Mouse (Mus musculus) 3T3-L1 (cell line): Measurements from ENCODE around the gene Myo15b.

ENCODE experiments used
- DNase-seq: peaks from one replicate; pipeline ENCODE4 v3.0.0-alpha.2; 2015; ENCODE audit warnings: low read depth, low spot score

Myo15b gene

DNA sequence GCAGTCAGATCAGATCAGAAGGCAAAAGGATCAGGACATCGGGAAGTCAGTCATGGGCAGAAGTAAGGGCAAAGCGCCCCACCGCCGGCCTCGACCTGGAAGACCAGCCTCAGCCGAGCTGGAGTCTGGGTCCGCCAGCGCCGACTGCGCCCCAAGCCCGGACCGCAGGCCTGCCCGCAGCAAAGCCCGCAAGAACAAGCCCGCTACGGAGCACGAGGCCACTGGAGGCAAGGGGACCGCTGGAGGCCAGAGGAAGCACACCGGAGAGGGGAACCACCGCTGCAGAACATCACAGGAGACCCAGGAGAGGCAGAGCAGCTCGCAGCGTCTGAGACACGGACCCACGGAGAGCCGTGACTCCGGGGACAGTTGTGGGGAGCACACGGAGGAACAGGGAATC, at the start of gene Myo15b:
TSS of gene Myo15b (plus strand) at position 53 of the 400 bp plus-strand sequence.
- DNase-seq: no peak

DNA sequence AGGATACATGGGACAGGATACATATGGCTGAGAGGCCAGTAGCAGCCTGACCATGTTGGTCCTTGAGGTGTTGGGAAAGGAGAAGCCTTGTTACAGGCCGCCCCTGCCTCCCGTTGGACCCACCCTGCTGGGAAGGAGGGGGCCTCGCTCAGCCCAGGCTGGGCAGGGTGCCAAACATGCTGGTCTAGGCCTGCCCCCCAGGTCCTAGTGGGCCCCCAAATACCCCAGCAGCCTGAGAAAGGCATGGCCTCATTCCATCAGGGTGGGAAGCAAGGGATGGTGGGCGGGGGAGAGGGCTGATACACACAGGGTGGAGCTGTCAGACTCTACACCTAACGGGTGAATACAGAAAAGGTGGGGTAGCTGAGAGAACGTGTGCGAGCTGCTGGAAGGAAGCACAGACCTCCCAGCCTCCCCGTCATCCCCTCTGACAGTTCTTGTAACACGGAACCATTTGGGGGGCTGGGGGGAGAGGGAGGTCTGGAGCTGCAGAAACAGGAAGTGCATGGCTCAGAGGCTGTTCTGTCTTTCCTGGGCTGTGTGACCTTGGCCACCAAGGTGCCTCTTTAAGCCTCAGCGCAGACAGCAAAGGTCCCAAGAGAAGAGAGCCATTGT, 49.4 kb upstream of the Myo15b start:
- no peak for DNase-seq

DNA sequence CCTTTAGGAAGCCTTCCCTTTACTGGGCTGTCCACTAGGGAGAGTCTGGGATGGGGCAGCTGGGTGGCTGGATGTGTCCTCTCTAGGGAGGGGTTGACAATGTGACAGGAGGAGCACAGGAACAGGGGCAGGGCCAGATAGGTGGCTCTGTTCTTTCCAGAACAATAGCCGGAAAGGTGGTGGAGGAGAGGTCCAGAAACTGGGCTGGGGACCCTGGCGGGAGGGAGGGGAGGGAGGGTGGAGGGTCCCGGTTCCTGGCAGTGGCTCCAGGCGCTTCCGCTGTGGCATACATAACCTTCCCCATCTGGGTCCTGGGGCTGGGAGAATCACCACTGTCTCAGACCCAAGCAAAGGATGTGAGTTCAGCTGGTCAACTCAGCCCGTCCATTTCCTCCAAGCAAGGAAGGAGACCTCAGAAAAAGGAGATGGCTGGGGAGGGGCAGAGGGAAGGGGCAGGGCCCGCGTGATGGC, 48.9 kb upstream of the Myo15b start:
- no peak for DNase-seq

DNA sequence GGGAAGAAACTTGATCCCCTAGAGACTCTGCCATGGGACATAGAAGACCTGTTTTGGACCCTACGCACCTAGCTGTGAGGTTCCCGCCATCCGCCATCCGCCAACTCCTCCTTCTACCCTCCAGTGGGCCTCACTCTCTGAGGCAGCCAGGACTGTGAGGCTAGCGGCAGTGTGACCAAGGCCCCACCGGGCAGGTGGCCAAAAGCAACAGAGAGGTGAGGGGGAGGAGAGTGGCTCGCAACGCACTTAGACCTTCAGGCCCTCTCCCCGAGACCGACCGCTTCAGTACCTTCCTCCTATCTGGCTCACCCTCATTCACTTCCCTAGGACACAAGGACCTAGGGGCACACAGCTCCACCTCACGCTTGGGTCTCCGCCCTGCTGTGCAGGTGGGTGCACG, 47.8 kb upstream of the Myo15b start:
- DNase-seq: no peak

DNA sequence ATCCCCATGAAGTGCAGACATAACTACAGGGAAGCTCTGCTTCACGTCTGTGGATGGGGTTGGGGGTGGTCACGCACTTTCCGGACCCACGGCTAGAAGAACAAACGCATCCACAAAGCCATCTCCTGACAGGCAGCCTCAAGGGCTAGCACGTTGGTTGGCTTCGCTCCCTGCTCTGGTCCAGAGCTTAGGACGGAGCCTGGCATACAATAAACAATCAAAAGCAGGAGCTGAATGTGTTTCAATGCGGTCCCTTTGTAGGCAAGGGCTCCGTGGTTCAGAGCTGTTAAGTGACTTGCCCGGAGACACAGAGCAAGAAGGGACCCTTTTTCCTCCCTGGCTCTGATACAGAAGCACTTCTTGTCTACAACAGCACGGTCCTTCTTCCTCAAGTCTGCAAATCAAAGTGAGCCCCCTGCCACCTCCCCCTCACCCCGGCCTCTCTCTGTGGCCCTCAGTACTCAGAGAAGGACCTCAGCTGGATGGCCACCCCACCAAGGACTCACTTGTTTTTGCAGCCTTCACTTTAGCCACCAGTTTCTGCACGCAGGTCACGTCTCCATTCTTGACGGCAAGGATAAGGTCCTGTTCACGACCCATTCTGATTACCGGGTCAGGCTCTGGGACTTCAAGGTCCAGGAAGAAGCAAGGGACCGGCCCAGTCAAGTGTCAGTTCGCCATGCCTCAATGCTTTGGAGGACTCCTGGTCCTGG, 46.7 kb upstream of the Myo15b start:
- no peak for DNase-seq

DNA sequence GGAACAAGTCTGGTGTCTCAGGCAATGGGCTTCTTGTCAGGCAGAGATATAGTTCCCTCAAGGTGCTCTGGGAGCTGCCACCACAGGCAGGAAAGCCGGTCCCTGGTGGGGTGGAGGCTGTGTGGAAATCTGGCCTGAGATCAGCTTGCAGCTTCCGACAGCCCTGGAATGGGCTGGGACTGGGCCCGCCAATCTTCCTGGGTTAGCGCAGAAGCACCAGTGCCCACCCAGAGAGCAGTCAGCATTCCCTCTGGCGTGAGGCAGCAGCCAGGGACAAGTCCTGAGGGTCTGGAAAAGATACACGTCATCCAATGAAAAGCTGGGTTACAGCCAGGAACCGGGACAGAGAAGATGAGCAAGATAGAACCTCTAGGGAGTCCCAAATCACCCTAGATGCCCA, 46.1 kb upstream of the Myo15b start:
- no peak for DNase-seq

DNA sequence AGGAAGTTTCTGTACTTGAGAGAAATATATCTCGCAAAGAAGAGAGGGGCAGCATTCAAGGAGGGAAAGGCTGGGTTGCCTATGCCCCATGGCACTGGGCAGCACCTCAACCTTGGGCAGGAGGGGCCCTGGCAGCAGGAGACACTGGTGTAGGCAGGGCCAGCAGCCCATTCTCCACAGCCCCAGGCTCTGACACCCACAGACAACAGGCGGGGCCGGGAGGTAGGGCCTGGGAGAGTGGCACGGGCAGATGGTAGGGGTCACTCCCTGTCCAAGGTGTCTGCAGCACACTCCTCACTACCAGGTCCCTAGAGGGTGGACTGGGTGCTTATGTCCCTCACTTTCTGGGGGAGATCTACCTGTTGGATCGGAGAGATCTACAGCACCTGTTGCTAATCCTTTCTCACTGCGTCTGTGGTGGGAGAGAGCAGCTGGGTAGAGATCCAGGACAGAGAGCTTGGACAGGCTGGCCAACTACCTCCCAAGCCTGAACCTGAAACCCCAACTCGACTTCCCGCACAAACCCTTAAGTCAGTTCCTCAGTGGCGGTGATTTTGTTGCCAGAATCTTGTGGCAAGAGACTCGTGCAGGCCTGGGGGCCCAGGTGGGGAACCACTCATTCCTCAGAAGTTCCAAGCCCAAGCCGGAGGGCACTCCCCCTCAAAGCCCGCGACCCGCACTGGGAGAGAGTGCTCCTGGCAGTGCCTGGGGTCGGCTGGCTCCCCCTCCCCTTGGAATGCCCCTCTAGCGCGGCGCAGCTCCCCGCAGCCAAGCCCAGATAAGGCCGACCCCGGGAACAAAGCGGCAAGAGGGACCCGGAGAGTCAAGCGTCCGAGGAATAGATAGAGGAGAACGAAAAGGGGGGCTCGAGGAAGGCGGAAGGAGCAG, 45.4 kb upstream of the Myo15b start:
- DNase-seq: peak; percentile 37

DNA sequence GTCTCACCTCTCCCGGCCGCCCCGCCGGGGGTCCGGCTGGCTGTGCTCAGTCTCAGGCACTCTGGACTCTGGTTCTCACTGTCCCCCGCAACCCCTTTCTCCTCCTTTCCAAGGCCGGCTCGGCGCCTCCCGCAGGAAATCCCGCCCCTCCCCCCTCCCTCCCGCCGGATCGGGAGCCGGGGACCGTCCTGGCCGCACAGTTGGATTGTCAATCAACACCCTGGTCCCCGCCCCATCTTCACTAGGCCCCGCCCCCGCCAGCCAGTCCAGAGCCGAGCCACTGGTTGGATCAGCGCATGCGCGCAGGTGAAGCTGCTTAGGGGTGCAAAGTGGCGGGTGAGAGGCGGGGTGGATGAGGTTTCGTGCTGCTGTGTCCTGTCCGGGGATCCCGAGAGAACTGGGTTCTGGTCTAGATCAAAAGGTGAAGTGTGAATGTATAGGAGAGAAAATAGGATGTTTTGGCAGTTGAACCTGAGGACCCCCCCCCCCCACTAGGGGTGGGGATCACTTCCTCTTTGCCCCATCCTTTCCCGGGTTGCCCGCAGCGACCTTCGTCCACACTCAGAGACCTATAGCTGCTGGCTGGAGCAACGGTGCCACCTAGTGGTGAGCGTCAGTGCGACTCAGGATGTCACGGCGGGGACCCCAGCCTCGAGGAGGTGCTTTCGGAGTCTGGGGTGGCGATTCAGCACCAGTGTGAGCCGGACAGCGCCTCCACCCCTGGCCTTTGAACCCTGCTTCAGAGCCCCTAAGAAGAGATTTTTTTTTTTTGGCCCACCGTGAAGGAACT, 44.5 kb upstream of the Myo15b start, which contains the start of gene Caskin2:
TSS of gene Caskin2 (minus strand) at position 133 of the 790 bp plus-strand sequence.
- peak; percentile 98 for DNase-seq

DNA sequence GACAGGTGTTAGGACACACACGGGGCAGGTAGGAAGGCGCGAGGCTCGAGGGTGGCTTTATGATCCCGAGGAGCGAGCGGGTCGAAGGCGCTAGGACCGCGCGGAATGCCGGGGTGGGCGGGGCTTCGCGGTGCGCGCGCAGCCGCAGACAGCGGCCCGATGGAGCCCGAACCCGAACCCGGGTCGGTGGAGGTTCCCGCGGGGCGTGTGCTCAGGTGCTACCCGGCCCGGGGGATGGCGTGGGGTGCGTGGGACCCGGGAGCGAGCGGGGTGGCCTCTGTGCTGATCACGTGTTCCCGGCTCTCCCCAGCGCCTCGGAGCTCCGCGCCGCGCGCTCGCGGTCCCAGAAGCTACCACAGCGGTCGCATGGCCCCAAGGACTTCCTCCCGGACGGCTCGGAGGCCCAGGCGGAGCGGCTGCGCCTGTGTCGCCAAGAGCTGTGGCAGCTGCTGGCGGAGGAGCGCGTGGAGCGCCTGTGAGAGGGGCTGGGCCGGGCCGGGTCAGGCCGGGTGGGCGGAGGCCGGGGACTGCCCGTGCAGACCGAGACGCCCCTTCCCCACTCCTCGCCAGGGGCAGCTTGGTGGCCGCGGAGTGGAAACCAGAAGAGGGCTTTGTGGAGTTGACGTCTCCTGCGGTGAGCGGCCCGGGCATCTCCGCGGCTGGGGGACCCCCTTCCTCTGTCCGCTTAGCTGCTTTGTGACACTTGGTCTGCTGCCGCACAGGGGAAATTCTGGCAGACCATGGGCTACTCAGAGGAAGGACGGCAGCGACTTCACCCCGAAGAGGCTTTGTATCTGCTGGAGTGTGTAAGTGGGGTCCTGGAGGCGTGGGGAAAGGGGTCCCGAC, 43.4 kb upstream of the Myo15b start, which contains the start of gene Tsen54:
TSS of gene Tsen54 (plus strand) at position 120 of the 846 bp plus-strand sequence.
- peak; percentile 75 for DNase-seq

DNA sequence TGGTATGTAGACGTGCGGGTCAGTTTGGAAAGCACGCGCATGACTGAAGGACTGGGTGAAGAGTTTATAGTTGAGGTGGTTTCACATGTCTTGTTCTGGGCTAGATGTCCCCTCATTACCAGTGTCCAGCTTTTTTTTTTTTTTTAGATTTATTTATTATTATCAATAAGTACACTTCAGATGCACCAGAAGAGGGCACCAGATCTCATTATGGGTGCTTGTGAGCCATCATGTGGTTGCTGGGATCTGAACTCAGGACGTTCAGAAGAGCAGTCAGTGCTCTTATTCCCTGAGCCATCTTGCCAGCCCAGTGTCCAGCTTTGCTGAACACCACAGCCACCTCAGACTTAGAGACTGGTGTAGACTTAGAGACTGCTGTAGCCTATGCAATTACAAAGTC, 40.9 kb upstream of the Myo15b start:
- peak; percentile 59 for DNase-seq

DNA sequence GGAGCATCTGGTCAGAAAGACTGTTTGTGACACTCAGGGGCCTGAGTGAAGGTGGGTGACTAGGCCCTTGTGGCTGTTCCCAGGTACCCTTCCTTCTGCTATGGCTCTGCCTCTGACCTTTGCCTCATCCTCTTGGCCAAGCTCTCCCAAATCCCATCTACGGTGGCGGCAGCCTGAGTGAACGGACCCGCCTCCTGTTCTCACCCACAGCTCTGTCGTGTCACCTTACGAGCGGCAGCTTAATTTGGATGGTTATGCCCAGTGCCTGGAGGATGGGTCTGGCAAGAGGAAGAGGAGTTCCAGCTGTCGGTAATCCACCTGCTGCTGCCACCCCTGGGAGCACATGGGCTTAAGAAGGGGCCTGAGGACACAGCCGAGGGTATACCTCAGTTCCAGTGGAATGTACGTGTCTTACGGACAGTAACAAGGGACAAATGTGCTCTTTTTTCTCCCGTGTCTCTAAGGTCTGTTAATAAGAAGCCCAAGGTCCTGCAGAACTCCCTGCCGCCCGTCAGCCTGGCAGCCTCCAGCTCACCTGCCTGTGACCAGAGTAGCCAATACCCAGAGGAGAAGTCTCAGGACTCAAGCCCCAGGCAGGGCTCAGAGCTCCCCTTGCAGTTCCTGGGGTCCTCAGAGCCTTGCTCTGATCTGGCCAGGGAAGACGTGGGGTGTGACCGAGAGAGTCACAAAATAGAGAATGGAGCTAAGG, 38.1 kb upstream of the Myo15b start:
- DNase-seq: no peak

DNA sequence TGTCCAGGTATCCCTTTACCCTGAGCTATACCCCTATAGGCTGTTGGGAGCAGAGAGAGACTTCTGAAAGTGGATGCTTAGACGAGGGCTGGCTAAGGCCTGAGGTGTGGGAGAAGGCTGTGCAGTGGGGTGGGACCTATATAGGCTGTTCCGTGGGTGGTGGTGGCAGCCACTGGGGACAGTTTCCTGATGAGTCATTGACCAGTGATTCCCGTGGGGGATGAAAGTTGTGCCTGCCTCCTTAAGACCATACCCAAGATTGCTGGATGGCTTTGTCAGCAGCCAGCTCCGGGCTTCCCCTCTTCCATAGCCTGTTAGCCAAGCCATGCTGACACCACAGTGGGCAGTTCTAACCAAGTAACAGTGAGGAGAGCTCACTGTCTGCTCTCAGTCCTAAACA, 37.2 kb upstream of the Myo15b start:
- peak; percentile 44 for DNase-seq

DNA sequence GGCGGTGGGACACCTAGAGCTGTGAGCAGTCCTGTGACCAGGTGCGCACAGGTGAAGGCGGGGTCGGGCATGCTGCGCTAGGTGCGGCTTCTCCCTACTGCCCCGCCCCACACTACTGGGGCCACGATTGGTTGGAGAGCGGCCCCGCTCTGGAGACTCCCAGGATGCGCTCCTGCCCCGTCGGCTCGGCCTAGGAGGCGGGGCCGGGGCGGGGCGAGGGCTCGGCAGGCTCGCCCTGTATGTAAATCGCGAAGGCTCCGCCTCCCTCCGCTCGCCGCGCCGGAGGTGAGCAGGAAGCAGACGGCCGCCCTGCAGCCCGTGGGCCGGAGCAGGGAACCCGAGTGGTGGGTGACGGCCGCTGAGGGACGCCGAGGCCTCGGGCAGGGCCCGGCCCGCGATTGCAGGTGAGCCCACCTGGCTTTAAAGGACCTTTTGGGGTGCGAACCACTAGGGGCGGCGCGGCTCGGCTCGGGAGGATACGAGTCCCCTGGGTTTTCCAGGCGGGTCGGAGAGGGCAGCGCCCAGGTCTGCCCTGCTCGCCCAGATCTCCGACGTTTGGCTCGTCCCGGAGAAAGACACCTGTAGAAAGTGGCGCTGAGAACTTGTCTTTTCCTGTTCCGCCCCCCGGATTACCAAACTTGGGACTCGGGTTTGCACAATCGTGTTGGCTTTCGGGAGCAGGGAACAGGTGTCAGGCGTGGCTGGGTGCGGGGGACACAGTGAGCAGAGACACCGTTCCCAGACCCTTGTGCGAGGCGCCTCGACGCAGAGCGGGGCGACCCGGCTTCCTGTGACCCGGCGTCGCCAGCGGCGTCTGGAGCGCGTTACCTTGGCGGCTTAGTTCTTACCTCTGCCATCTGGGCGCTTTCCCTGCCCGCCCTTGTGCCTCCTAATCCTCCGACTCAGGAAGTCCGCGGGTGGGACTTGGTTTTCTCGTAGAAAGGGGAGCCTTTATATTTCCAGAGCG, 34.1 kb upstream of the Myo15b start, which contains the start of gene Llgl2:
TSS of gene Llgl2 (plus strand) at position 276 of the 967 bp plus-strand sequence.
- peak; percentile 84 for DNase-seq

DNA sequence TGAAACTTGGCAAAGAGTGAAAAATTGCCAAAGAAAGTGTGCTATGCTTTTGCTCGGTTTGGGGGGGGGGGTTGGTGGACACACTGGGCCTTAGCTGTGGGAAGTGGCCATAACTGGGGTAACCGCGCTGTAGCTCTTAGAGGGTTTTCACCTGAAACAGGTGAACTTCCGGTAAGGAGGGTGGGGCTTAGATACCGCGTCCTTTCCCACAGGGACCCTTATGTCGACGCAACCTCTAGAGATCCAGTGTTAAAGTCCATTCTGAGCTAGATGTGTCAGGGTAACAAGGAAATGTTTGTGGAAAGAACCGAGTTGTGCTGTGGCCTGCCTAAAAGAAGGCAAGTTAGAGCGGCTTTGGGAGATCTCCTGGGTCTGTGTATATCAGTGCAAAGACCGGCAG, 33.4 kb upstream of the Myo15b start:
- no peak for DNase-seq

DNA sequence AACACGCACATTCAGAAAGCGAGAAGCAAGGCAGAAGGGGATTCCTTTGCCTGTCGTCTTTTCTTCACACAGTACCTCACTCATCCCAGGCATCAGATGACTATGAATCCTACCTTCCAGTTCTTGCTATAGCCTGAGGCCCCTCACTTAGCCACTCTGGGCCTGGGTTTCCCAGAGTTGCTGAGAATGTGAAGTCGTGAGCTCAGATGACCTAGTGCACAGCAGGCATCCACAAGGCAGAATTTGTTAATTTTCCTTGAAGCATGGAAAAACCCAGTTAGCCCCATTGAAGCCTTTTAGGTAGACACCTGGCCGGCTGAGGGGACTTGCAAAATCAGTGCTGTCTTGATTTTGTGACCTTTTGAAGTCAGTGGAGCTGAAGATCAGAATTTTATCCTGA, 31.7 kb upstream of the Myo15b start:
- no peak for DNase-seq

DNA sequence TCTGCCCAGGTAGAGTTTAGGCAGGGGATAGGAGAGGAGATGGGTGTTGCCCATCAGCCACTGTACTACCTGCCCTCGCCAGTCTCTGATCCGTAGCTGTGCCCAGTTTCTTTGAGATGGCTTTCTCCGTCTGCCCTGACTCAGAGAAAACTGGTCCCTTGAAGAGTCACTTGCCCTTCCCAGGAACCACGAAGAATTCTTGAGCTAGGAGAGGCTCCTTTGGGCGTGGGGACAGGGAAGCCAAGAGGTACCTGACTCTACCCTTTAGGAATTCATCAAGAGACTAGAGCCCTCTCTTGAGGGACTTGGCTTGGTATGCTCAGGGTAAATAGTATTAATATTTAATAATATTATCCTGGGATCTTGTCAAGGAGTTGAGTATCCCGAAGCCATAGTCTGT, 30.6 kb upstream of the Myo15b start:
- peak; percentile 33 for DNase-seq

DNA sequence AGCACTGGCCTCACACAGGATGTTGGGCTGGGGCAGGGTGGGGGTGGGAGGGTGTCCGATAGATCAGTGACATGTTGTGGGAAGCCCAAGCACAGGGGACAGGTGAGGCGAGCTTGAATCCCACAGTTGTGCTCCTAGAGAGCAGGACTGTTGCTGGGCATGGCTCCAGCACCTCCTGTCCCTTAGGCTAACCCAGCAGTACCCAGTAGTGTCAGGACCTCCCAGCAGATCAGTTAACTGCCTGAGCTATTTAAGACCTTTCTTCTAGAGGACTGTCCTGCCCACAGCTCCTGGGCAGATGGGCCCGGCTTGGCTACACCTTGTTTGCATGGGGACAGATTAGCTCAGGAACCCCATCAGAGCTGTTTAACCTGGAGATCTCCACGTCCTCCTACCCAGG, 29.2 kb upstream of the Myo15b start:
- DNase-seq: no peak

DNA sequence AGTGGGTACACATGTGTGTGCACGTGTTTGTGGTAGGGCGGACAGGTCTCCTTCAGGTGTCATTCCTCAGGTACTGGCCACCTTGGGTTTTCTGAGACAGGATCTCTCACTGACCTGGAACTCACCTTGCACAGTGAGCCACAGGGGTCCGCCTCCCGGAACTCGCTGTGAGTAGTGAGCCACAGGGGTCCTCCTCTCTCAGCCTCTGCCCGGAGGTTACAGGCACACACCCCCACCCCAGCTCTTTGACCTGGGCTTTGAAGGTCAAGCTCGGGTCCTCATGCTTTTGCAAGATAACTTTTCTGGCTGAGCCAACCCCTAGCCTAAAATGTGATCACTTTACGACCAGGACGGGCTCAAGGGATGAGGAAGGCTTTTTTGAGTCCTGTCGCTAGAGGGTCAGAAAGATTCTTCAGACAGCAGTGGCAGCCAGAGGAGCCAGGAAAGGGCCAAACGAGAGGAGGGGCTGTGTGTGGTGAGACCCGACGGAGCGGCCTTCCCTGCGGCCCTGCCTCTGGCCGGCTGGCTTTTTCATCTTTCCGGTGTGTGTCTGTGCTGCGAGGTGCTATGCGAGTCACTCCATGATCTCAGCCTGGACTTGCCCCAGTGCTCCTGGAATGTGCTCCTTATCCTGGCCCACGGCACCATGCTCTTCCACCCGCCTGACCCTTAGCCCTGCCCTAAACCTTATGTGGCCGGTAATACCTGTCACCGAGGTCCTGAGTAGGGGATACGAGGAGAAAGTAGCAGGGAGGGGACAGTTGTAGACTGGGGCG, 27.5 kb upstream of the Myo15b start:
- no peak for DNase-seq
